Mouse (Mus musculus): ENCODE measurements around the gene Pcdh7. TPM values are rescaled to one million over a fixed set of nuclear protein-coding genes. Genes with fewer than 3 reads are reported as not detected.

Pcdh7 gene
- polyA plus RNA-seq, 2 experiments = 0.34 to 0.64 TPM

DNA sequence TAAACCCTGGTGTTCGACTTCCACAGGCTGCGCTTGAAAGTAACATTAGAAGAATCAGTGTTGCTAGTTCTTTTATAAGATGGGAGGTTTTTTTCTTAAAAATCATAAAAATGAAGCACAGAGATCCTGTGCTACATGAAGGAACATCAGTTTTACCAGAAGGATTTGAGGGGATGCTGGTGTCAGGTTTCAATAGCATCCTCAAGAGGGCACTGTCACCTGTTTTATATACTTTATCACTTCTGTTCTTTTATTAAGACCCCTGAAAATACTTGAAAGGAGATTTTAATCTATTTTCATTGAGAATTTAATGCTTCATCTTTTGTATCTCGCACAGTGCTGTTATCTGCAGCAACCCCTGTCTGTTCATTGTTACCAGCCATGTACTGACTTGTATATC is 322.1 kb downstream of the Pcdh7 start:
- TF ChIP-seq CTCF (IDR thresholded peaks at IDR 0.05; ENCODE audit: low read depth) (no peak), EP300 (IDR thresholded peaks at IDR 0.05; ENCODE audit: low read depth) (no peak)
- Histone ChIP-seq H3K9ac (replicated peaks) (no peak overlapping the region), H3K4me3 (ENCODE audit: insufficient read depth in 1 of 2, low read depth in 2 of 2, low read length in 2 of 2) (no peak overlapping the region), H3K9me3 (ENCODE audit: control insufficient read depth, low read length) (no peaks in the 10 kb centered on the region), H3K36me3 (replicated peaks; ENCODE audit: control insufficient read depth, insufficient read depth, low read depth) (no peaks in the 10 kb centered on the region), H3K4me2 (ENCODE audit: low read depth) (no peak overlapping the region), H3K27me3 (ENCODE audit: control insufficient read depth, insufficient read depth, low read length) (no peaks in the 10 kb centered on the region), H3K4me1 (replicated peaks; ENCODE audit: control insufficient read depth in 2 of 2, insufficient read depth in 2 of 2, low read length in 1 of 2) (no peaks in the 10 kb centered on the region), H3K27ac (no peak overlapping the region)
- WGBS (ENCODE audit: insufficient replicate concordance) = 56% methylated on average over 3 of the region's 3 CpGs
- ATAC-seq (ENCODE audit: insufficient read depth) (no peak), DNase-seq (ENCODE audit: low read depth in 3 of 3, low spot score in 3 of 3) (no peak)

DNA sequence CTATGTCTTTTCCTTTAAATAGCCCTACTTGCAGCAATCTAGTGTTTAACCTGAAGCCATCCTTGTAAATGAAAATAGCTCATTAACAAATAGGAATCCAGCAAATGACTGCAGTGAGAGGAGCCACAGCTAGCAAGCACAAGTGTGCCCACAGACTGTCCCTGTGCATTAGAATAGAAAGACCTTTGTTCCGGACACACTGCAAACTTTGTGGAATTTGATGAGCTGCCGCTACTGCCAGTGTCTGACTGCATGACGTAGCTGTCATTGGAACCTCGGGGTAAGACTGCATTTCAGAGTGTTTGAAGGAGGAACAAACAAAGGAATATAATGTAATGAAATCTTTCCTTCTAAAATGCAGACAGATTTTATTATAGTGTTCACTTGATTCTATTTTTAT is 326.4 kb downstream of the Pcdh7 start:
- no peak overlapping the region for H3K27ac ChIP-seq
- no peaks in the 10 kb centered on the region for H3K9me3 ChIP-seq (ENCODE audit: control insufficient read depth, low read length)
- DNase-seq (ENCODE audit: low read depth in 3 of 3, low spot score in 3 of 3) (no peak), ATAC-seq (ENCODE audit: insufficient read depth) (no peak)
- no peak for TF ChIP-seq CTCF (IDR thresholded peaks at IDR 0.05; ENCODE audit: low read depth)
- TF ChIP-seq EP300 (IDR thresholded peaks at IDR 0.05; ENCODE audit: low read depth) = no peak
- H3K9ac ChIP-seq (replicated peaks) = no peak overlapping the region
- 53% methylated on average over 4 of the region's 4 CpGs for WGBS (ENCODE audit: insufficient replicate concordance)
- H3K4me2 ChIP-seq (ENCODE audit: low read depth) = no peak overlapping the region
- H3K4me3 ChIP-seq (ENCODE audit: insufficient read depth in 1 of 2, low read depth in 2 of 2, low read length in 2 of 2) = no peak overlapping the region
- no peaks in the 10 kb centered on the region for H3K36me3 ChIP-seq (replicated peaks; ENCODE audit: control insufficient read depth, insufficient read depth, low read depth)
- no peaks in the 10 kb centered on the region for H3K27me3 ChIP-seq (ENCODE audit: control insufficient read depth, insufficient read depth, low read length)
- H3K4me1 ChIP-seq (replicated peaks; ENCODE audit: control insufficient read depth in 2 of 2, insufficient read depth in 2 of 2, low read length in 1 of 2) = no peaks in the 10 kb centered on the region

- ATAC-seq (ENCODE audit: insufficient read depth) (no peak), DNase-seq (ENCODE audit: low read depth in 3 of 3, low spot score in 3 of 3) (no peak)
- Histone ChIP-seq H3K36me3 (replicated peaks; ENCODE audit: control insufficient read depth, insufficient read depth, low read depth) (no peaks in the 10 kb centered on the region), H3K27me3 (ENCODE audit: control insufficient read depth, insufficient read depth, low read length) (no peaks in the 10 kb centered on the region), H3K9ac (replicated peaks) (no peak overlapping the region), H3K4me1 (replicated peaks; ENCODE audit: control insufficient read depth in 2 of 2, insufficient read depth in 2 of 2, low read length in 1 of 2) (no peaks in the 10 kb centered on the region), H3K9me3 (ENCODE audit: control insufficient read depth, low read length) (no peaks in the 10 kb centered on the region), H3K27ac (no peak overlapping the region), H3K4me2 (ENCODE audit: low read depth) (no peak overlapping the region), H3K4me3 (ENCODE audit: insufficient read depth in 1 of 2, low read depth in 2 of 2, low read length in 2 of 2) (no peak overlapping the region)
- WGBS (ENCODE audit: insufficient replicate concordance) = 77% methylated on average over 4 of the region's 4 CpGs
- TF ChIP-seq EP300 (IDR thresholded peaks at IDR 0.05; ENCODE audit: low read depth) (no peak), CTCF (IDR thresholded peaks at IDR 0.05; ENCODE audit: low read depth) (no peak)
These were observed 363.3 kb downstream of the Pcdh7 start for GRCm38 (mm10) chr5:58081054-58081453.

DNA sequence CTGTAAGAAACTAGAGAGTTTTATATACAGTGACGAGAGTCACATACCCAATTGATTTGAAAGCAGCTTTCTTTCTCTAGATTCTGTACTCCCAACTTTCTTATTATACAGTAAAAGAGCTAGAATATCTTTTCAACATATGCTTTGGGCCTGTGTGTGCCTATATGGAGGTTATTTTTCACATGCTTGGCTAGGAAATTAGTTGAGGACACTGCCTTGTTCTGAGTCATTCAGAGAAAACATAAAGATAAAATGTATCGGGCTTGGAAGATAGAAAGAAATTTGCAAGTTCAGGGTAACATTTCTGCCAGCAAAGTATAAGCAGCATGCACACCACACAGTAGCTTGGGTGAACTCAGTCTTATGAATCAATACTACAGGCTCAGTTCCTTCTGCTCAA is 364.5 kb downstream of the Pcdh7 start:
- H3K27me3 ChIP-seq (ENCODE audit: control insufficient read depth, insufficient read depth, low read length) = no peaks in the 10 kb centered on the region
- no peaks in the 10 kb centered on the region for H3K4me1 ChIP-seq (replicated peaks; ENCODE audit: control insufficient read depth in 2 of 2, insufficient read depth in 2 of 2, low read length in 1 of 2)
- DNase-seq (ENCODE audit: low read depth in 3 of 3, low spot score in 3 of 3) (no peak), ATAC-seq (ENCODE audit: insufficient read depth) (no peak)
- H3K36me3 ChIP-seq (replicated peaks; ENCODE audit: control insufficient read depth, insufficient read depth, low read depth) = no peaks in the 10 kb centered on the region
- no peak overlapping the region for H3K9ac ChIP-seq (replicated peaks)
- 69% methylated on average over 2 of the region's 2 CpGs for WGBS (ENCODE audit: insufficient replicate concordance)
- no peaks in the 10 kb centered on the region for H3K9me3 ChIP-seq (ENCODE audit: control insufficient read depth, low read length)
- H3K4me2 ChIP-seq (ENCODE audit: low read depth) = no peak overlapping the region
- TF ChIP-seq EP300 (IDR thresholded peaks at IDR 0.05; ENCODE audit: low read depth) = no peak
- no peak for TF ChIP-seq CTCF (IDR thresholded peaks at IDR 0.05; ENCODE audit: low read depth)
- no peak overlapping the region for H3K4me3 ChIP-seq (ENCODE audit: insufficient read depth in 1 of 2, low read depth in 2 of 2, low read length in 2 of 2)
- H3K27ac ChIP-seq = no peak overlapping the region

GRCm38 (mm10) chr5:58083056-58083455 is 365.3 kb downstream of the Pcdh7 start:
- Histone ChIP-seq H3K4me3 (ENCODE audit: insufficient read depth in 1 of 2, low read depth in 2 of 2, low read length in 2 of 2) (no peak overlapping the region), H3K4me2 (ENCODE audit: low read depth) (no peak overlapping the region), H3K4me1 (replicated peaks; ENCODE audit: control insufficient read depth in 2 of 2, insufficient read depth in 2 of 2, low read length in 1 of 2) (no peaks in the 10 kb centered on the region), H3K36me3 (replicated peaks; ENCODE audit: control insufficient read depth, insufficient read depth, low read depth) (no peaks in the 10 kb centered on the region), H3K27ac (no peak overlapping the region), H3K9ac (replicated peaks) (no peak overlapping the region), H3K9me3 (ENCODE audit: control insufficient read depth, low read length) (no peaks in the 10 kb centered on the region), H3K27me3 (ENCODE audit: control insufficient read depth, insufficient read depth, low read length) (no peaks in the 10 kb centered on the region)
- ATAC-seq (ENCODE audit: insufficient read depth) (no peak), DNase-seq (ENCODE audit: low read depth in 3 of 3, low spot score in 3 of 3) (no peak)
- no peak for TF ChIP-seq CTCF (IDR thresholded peaks at IDR 0.05; ENCODE audit: low read depth)
- no peak for TF ChIP-seq EP300 (IDR thresholded peaks at IDR 0.05; ENCODE audit: low read depth)
- 55% methylated on average over 3 of the region's 3 CpGs for WGBS (ENCODE audit: insufficient replicate concordance)

All from liver, embryonic 14.5 days (tissue).